Mouse (Mus musculus) testis, adult 2 months (tissue): ENCODE measurements at regions not wholly inside any gene's neighbourhood (a gene's known extent, or its start where the extent isn't known, plus 50 kb on each side); places are given as distances from the start of the nearest gene placed in this dataset.

Experiments
- CTCF ChIP-seq: fragments of 200-500 bp; IDR thresholded peaks from 2 replicates; pipeline ENCODE4 v1.5.1; 2012; ENCODE audit warnings: low read depth, mild to moderate bottlenecking, inconsistent platforms, low read length, moderate library complexity; ENCODE audit not compliant: control insufficient read depth, insufficient read depth, insufficient replicate concordance
- POLR2A ChIP-seq: fragments of 200-500 bp; IDR thresholded peaks from 2 replicates; pipeline ENCODE4 v1.6.1; 2012; ENCODE audit warnings: low read depth, mild to moderate bottlenecking, inconsistent platforms, low read length, moderate library complexity; ENCODE audit not compliant: control insufficient read depth

DNA sequence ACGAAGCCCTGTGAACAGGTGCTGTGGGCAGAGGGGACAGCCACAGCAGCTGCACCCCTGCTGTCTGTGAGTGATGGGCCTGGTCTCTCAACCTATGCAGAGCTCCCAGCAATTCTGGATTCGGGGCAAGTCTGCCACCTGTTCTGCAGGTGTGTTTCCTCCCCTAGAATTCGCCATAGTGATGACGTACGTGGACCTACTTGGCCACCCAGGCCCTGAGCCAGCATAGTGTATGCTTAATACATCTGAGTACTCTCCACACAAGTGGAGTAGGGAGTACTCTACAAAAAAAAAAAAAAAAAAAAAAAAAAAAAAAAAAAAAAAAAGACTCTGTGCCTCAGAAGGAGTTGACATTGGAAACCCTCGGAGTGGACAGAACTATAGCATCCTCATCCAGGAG is 87.3 kb upstream of the Mgmt start:
- TF ChIP-seq CTCF (no peak), POLR2A (no peak)
